Mouse (Mus musculus): ENCODE data around the gene Hoxb7.

Gene Hoxb7

GRCm38 (mm10) chr11:96316696-96317607 lies 30.5 kb downstream of the Hoxb7 start:
- DNase-seq (ENCODE audit: low spot score in 2 of 2): no peak

- no peak for DNase-seq (ENCODE audit: low spot score in 2 of 2)
These were observed 31.4 kb downstream of the Hoxb7 start, which contains the start of gene Hoxb4 for GRCm38 (mm10) chr11:96317608-96318367. Hoxb4 (plus strand) TSS chr11:96318267.

- peak; percentile 53 to 58 for DNase-seq (ENCODE audit: low spot score in 2 of 2)
These were observed 32.1 kb downstream of the Hoxb7 start for GRCm38 (mm10) chr11:96318368-96319070.

DNA sequence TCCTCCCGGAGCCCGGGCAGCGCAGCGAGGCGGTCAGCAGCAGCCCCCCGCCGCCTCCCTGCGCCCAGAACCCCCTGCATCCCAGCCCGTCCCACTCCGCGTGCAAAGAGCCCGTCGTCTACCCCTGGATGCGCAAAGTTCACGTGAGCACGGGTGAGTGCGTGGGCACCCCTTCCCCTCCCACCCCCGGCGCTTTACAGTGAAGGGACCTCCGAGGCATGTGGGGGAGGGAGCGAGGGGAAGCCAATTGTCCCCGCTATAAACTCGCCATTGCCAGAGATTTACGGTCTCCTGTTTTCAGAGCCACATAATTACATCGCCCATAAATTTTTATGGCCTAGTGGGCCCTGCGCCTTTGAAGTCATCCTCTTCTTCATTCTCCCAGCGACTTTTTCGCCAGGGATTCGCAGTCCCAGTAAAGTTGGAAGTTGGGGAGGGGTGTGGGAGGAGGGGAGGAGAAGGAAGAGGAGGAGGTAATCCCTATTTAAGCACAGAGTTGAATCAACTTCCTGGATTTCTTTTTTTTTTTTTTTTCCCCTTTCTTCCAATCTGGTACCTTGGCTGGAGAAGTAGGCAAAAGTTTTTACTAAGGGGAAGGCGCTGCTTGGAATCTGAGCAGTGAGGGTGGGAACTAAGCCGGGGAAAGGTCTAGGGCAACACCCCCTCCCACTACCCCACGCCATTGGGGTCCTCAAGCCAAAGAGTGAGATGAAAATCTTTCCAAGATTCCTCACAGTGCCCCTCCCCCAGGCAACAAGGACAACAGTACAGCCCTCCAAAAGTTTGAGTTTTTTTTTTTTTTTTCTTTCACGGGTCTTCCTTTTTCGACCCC lies 32.9 kb downstream of the Hoxb7 start:
- DNase-seq (ENCODE audit: low spot score in 2 of 2): no peak

GRCm38 (mm10) chr11:96319910-96320309 lies 33.5 kb downstream of the Hoxb7 start:
- no peak for DNase-seq (ENCODE audit: low spot score in 2 of 2)

GRCm38 (mm10) chr11:96320688-96321087 lies 34.3 kb downstream of the Hoxb7 start:
- DNase-seq (ENCODE audit: low spot score in 2 of 2): no peak

- DNase-seq (ENCODE audit: low spot score in 2 of 2): no peak
These were observed 35.4 kb downstream of the Hoxb7 start for GRCm38 (mm10) chr11:96321846-96322245.

- DNase-seq (ENCODE audit: low spot score in 2 of 2): no peak
These were observed 36.3 kb downstream of the Hoxb7 start for GRCm38 (mm10) chr11:96322738-96323137.

DNA sequence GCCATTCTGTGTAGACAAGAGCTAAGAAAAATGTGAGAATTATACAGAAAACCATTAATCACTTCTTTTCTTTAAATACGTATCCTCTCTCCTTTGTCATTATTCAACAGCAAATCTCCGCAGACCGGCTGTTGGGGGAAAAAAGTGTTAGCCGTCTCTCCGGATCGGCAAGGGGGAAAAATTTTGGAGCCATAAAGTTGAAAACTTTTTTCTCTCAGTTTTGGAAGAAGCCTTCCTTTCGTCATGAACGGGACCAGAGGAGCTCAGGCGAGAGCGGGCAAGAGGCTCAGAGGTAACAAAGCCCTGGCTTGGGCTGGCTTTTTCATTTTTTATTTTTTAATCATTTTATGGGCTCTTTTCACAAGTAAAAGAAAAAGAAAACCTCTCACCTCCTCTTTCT lies 36.7 kb downstream of the Hoxb7 start, which contains the start of gene Hoxb3:
Gene Hoxb3, plus strand, starts transcription at position 173 of the 400 bp plus-strand sequence.
- DNase-seq (ENCODE audit: low spot score in 2 of 2): no peak

DNA sequence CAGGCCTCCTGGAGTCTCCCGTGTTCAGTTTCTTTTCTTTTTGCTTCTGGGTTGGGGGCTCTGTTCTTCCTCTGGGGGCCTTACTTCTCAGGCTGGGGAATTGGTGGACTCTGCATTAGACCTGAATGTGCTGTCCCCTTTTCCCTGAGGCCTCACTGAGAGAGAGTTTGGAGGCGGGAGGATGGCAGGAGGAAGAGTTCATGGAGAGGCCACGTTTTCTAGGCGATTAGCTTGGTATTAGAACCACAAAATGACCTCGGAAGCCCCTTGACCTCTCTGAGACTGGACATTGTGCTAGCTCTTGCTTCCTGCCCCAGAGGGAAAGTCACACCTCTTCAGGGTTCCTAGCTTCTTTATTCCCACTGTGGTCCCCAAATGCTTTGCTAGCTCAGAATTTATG lies 37.7 kb downstream of the Hoxb7 start:
- no peak for DNase-seq (ENCODE audit: low spot score in 2 of 2)

DNA sequence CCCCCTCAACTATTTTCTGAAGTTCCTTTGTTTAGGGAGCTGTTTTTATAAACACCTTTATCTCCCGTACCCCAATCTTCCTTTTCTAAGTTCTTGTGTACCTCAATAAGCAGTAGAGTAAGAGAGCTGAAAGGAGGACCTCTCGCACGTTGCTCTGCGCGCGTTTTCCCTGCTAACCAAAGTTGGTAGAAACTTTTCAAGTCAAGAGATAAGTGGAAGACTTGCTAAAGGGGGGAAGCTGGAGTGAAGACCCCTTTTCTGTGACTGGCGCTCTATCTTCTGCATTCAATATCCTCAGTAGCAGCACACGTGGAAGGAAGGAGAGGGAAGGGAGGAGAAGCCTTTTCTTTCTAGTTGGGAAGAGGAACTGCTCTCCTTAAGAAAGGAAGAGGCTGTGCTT lies 38.5 kb downstream of the Hoxb7 start:
- no peak for DNase-seq (ENCODE audit: low spot score in 2 of 2)

GRCm38 (mm10) chr11:96325747-96326212 lies 39.4 kb downstream of the Hoxb7 start:
- DNase-seq (ENCODE audit: low spot score in 2 of 2): no peak

DNA sequence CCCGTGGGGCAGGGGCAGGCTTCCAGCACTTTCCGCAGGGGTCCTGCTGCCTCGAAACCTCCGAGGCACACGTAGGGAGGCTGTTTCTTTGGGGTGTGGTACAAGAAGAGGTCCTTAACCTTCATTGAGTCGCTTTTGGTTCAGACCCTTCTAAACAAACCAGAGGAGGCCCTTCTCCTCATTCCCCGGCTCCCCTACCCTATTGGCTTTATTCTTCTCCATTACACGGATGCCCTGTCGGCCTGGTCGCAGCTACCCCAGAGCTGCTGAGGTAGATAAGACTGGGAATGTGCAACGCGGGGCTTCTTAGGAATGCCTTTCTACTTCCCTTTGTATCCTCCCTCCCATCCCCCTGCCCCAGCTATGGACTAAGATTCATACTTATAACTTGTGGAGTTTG lies 40.3 kb downstream of the Hoxb7 start:
- no peak for DNase-seq (ENCODE audit: low spot score in 2 of 2)

DNA sequence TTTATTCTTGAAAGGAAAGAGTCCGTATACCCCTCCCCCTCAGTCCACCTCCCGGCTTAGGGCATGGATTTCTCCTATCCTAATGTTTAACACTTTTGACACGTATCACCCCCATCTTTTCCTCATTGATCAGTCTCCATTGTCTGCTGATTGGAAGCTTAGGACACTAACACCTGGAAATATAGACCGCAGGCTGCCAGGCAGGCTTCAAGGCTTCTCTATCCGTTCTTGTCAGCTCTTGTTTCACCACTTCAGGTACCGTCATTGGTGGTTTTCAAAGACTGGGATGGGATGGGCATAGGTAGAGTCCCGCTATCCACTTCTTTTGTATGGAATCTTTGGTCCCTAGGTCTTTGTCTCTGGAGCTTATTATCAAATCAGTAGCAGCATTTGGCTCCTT lies 40.7 kb downstream of the Hoxb7 start:
- DNase-seq (ENCODE audit: low spot score in 2 of 2): no peak

GRCm38 (mm10) chr11:96327750-96328149 lies 41.3 kb downstream of the Hoxb7 start:
- DNase-seq (ENCODE audit: low spot score in 2 of 2): no peak

- DNase-seq (ENCODE audit: low spot score in 2 of 2): no peak
These were observed 42.2 kb downstream of the Hoxb7 start for GRCm38 (mm10) chr11:96328605-96329004.

DNA sequence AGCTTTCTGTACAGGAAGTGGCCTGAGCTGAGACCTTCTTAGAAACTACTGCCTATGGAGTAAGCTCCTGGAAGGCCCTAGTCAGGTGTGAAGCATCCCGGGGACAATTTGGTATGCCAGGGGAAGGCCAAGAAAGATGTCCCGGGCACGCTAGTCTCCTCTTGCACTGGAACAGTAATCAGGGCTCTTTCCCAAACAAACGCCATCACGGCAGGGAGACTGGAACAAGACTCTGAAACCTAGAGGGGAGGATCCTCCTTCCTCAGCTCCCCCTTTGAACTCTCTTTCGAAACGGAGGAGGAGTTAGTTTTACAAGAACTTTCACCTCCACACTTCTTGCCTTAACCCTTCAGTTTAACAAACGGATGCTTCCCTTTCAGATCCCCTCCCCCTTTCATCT lies 45.7 kb downstream of the Hoxb7 start:
- no peak for DNase-seq (ENCODE audit: low spot score in 2 of 2)

DNA sequence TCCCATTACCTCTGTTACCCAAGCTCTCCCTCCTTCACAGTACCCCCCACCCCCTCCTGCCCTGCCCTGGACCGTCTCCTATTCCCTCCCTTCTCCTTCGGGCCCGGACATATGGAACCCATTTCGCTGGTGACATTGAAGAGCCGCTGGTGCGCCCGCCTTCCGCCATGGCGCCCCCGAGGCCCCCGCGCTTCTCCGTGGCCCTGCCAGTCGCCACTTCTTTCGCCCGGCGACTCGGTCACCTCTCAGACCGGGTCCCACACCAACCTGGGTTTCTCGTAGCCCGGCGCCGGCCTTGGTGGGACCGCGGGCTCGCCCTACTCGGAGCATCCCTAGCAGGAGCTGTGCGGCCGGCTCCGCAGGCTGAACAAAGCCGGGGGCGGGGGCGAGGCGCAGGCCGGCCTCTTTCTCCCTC lies 46.2 kb downstream of the Hoxb7 start:
- no peak for DNase-seq (ENCODE audit: low spot score in 2 of 2)

DNA sequence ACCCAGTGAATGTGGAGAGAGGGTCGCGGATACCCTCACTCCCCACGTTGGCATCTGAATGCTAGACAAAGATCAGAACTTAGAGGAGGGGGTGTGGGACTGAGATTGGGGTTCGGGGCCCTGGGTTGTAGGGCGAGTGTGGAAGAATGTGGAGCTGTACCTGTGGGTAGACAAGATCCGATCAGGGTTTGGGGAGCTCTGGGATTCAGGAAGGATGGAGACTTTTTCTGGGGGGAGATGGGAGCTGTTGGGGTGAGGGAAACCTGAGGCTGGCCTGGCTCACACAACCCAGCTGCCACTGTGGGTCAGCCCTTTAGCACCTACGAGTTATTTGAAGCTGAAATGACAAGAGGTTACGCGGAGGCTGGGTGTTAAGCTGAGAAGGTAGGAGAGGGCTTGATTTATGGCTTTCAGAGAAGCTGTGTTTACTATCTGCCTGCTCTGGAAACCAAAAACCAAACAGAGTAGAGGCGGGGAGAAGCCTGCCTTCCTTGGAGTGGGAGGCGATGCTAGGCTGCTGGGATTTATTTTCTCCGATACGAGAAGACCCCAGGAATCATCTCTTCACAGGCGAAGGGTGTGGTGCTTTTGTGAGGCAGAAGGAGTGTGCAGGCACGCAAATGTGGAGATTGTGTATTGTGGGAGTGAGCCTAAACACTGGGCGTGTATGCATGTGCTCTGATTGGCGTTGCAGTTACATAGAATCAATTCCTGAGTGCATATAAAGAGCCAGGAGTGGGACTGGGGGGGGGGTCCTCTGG lies 47.0 kb downstream of the Hoxb7 start:
- no peak for DNase-seq (ENCODE audit: low spot score in 2 of 2)

DNA sequence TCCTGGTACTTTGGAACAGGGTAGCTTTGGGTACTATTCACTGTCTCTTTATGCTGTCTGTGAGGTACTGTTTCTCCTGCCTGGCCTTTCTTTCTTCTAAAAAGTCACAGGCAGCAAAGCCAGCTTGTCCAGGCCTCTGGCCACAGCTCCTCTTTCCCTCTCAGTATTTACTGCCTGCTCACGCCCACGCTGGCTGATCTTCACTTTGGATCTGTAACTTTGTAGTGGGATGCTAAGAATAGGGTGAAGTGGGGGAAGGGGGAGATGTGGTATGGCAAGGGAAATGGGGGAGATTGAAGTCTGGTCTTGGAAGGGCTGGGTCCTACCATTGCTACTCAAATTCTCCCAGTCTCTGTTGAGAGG lies 47.6 kb downstream of the Hoxb7 start:
- DNase-seq (ENCODE audit: low spot score in 2 of 2): no peak

All from natural killer cell, adult 2 months (primary cell).